Mouse (Mus musculus): ENCODE data around the gene Rgs7bp. TPM values are rescaled to one million over a fixed set of nuclear protein-coding genes. Genes with fewer than 3 reads are reported as not detected.

Gene Rgs7bp
- 13.5 and 15.2 TPM in 2 replicates for total RNA-seq (2014; rRNA removed)
- 3.3 and 7.8 TPM in 2 replicates for polyA plus RNA-seq (2015; fragmentation: Nextera tagmentation; extraction: Ambion mirVana)

DNA sequence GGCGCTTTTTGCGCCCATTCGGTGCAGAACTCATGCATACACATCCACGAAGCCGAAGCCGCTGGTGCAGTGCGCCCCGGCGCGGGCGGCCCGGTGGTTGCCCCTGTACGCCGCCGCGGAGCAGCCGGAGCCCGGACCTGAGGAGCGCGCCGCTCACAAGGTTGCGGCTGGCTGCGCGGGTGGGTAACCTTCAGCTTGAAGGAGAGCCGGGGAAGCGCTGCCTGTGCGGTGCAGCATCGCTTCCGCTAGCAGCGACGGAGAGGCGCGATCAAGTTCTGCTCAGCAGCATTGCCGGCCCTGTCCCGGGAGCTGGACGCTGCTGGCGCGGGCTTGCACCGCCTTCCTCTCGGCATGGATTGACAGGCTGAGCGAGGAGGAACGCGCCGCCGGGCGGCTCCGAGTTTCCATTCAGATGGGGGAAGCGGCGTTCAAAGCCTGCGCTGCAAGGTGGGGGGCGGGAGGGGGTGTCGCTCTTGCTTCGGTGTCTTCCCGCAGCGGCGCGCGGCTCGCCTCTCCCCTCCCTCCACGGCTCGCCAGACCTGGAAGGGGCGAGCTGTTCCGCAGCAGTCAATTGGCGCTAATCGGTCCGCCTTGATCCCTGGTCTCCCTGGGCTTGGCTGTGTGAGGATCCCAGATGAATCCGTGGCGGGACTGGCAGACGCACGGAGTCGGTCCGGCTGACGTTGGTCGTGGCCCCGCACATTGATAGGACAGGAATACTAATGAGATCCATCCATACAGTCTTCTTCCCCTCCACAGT lies at the start of gene Rgs7bp:
TSS of gene Rgs7bp (minus strand) at position 750 of the 760 bp plus-strand sequence.
- no peaks in the 10 kb centered on the region for H3K27me3 ChIP-seq (ENCODE audit: insufficient read depth, low read length)
- no peaks in the 10 kb centered on the region for H3K36me3 ChIP-seq (ENCODE audit: insufficient read depth)
- ATAC-seq = peak; percentile 87
- peak within 1 kb of the TSS; percentile 90 for H3K27ac ChIP-seq (ENCODE audit: low read depth, low read length)
- peak within 1 kb of the TSS; percentile 75 for H3K4me2 ChIP-seq (ENCODE audit: low read depth)
- peak within 1 kb of the TSS; percentile 82 for H3K4me3 ChIP-seq (ENCODE audit: low read depth, low read length)
- peaks cover 10% of the 10 kb centered on the region; the same call in 1 of the 2 replicates for H3K4me1 ChIP-seq (ENCODE audit: insufficient read depth)
- TF ChIP-seq CTCF (IDR thresholded peaks at IDR 0.05; ENCODE audit: low read depth) = peak; percentile 36; the same call in 1 of the 2 replicates
- H3K9me3 ChIP-seq (ENCODE audit: low read length) = no peaks in the 10 kb centered on the region
- under 1% methylated on average over 74 of the region's 75 CpGs for WGBS
- peak; percentile 85 for DNase-seq
- peak within 1 kb of the TSS; percentile 82 for H3K9ac ChIP-seq

DNA sequence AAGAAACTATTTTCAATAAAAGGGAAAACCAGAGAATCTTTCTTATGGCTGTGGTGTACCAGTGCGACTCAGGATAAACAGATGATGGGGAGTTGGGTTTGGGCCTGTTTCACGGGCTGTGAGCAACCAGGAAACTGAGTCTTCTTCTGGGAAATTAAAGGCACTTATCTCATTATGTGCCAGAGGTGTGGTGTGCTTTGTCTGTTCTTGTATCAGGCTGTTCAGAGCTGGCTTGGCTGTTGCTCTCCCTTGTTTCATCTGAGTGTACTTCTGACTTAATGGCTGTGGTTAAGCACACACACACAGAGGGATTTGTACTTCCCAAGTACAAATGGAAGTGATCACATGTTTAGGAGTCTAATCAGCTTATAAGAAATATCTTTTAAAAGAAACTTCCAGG lies 49.7 kb upstream of the Rgs7bp start:
- H3K36me3 ChIP-seq (ENCODE audit: insufficient read depth) = no peaks in the 10 kb centered on the region
- no peak overlapping the region for H3K9ac ChIP-seq
- H3K9me3 ChIP-seq (ENCODE audit: low read length) = no peaks in the 10 kb centered on the region
- 83% methylated on average over 2 of the region's 2 CpGs for WGBS
- no peak overlapping the region for H3K27ac ChIP-seq (ENCODE audit: low read depth, low read length)
- no peak overlapping the region for H3K4me2 ChIP-seq (ENCODE audit: low read depth)
- H3K4me1 ChIP-seq (ENCODE audit: insufficient read depth) = no peaks in the 10 kb centered on the region
- no peaks in the 10 kb centered on the region for H3K27me3 ChIP-seq (ENCODE audit: insufficient read depth, low read length)
- TF ChIP-seq CTCF (IDR thresholded peaks at IDR 0.05; ENCODE audit: low read depth) = no peak
- H3K4me3 ChIP-seq (ENCODE audit: low read depth, low read length) = no peak overlapping the region
- ATAC-seq (no peak), DNase-seq (no peak)

DNA sequence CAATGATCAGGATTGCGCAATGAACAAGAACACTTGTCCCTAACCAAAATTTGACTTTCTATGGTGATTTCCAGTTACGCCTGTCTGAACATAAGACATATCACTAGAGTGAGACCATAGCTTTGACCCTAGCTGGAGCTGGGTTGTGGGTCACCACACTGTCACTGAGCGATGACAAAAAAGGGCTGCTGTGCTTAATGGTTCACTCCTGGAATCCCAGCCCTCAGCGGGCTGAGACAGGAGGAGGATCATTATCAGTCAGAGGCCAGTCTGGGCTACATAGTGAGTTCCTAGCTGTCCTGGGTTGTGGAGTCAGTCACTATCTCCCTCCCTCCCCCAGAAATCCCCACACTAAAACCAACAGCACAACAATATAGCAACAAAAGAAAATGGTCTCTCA lies 46.0 kb upstream of the Rgs7bp start:
- no peak for ATAC-seq
- DNase-seq = no peak
- Histone ChIP-seq H3K27me3 (ENCODE audit: insufficient read depth, low read length) (no peaks in the 10 kb centered on the region), H3K27ac (ENCODE audit: low read depth, low read length) (no peak overlapping the region), H3K9ac (no peak overlapping the region), H3K9me3 (ENCODE audit: low read length) (no peaks in the 10 kb centered on the region), H3K4me1 (ENCODE audit: insufficient read depth) (no peaks in the 10 kb centered on the region), H3K36me3 (ENCODE audit: insufficient read depth) (no peaks in the 10 kb centered on the region), H3K4me2 (ENCODE audit: low read depth) (no peak overlapping the region), H3K4me3 (ENCODE audit: low read depth, low read length) (no peak overlapping the region)
- TF ChIP-seq CTCF (IDR thresholded peaks at IDR 0.05; ENCODE audit: low read depth) = no peak
- 92% methylated on average over 4 of the region's 4 CpGs for WGBS

DNA sequence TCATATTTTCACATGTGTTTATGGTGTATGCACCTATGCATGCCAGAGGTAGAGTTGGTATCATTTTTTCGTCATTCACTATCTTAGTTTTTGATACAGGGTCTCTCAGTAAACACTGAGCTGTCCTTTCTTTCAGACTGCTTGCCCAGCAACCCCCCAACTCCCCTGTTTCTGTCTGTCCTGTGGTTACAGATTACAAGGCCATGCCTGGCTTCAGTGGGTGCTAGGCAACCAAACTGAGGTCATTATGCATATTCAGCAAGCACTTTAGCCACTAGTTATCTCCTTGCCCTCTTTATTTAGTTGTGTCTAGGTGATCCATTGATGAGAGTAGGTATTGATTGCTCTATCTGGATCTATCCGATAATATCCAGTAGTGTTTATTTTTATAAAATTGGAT lies 41.6 kb upstream of the Rgs7bp start:
- Histone ChIP-seq H3K4me3 (ENCODE audit: low read depth, low read length) (no peak overlapping the region), H3K27ac (ENCODE audit: low read depth, low read length) (no peak overlapping the region), H3K4me2 (ENCODE audit: low read depth) (no peak overlapping the region), H3K9me3 (ENCODE audit: low read length) (no peaks in the 10 kb centered on the region), H3K36me3 (ENCODE audit: insufficient read depth) (no peaks in the 10 kb centered on the region), H3K4me1 (ENCODE audit: insufficient read depth) (no peaks in the 10 kb centered on the region), H3K9ac (no peak overlapping the region), H3K27me3 (ENCODE audit: insufficient read depth, low read length) (no peaks in the 10 kb centered on the region)
- ATAC-seq = no peak
- no peak for DNase-seq
- 86% methylated on average over 2 of the region's 2 CpGs for WGBS
- TF ChIP-seq CTCF (IDR thresholded peaks at IDR 0.05; ENCODE audit: low read depth) = no peak

DNA sequence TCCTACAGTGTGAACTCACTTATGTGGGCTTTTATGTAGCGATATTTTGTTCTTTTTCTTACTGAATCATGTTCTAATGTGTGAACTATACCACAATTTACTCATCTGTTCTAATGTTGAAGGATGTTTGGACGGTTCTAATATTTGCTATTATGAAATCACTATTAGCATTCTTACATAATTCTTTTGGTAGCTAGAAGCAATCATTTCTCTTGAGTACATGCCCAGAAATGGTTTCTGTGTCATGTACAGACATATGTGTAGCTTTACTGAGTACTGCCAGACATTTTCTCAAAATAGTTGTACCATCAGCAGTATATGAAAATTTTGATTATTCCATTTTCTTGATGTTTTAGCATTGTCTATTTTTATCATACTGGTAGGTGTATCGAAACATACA lies 34.5 kb upstream of the Rgs7bp start:
- no peak overlapping the region for H3K4me2 ChIP-seq (ENCODE audit: low read depth)
- H3K4me1 ChIP-seq (ENCODE audit: insufficient read depth) = no peaks in the 10 kb centered on the region
- no peaks in the 10 kb centered on the region for H3K36me3 ChIP-seq (ENCODE audit: insufficient read depth)
- no peak overlapping the region for H3K4me3 ChIP-seq (ENCODE audit: low read depth, low read length)
- DNase-seq (no peak), ATAC-seq (no peak)
- TF ChIP-seq CTCF (IDR thresholded peaks at IDR 0.05; ENCODE audit: low read depth) = no peak
- no peak overlapping the region for H3K9ac ChIP-seq
- H3K27ac ChIP-seq (ENCODE audit: low read depth, low read length) = no peak overlapping the region
- H3K9me3 ChIP-seq (ENCODE audit: low read length) = no peaks in the 10 kb centered on the region
- no peaks in the 10 kb centered on the region for H3K27me3 ChIP-seq (ENCODE audit: insufficient read depth, low read length)
- WGBS = 85% methylated on average over 3 of the region's 3 CpGs

DNA sequence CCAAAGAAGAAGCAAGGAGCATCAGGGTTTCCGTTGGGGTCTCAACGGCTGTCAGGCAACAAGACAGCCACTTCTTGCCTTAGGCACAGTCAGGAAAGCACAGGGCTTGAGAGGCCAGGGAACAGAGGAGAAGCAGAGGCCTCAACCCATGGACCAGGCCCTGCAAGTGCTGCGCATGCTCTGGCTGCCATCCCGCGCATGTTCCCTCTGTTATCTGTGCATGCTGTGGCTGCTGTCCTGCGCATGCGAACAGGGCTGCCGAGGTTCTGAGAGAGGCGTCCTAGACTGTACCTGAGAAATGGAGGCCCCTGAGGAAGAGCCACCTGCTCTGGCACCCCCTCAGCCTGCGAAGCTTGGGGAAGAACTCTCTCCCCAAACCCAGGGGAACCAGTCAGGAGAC lies 27.1 kb upstream of the Rgs7bp start, which contains the start of gene 4933425L06Rik:
TSS of gene 4933425L06Rik (plus strand) at position 261 of the 400 bp plus-strand sequence.
- Histone ChIP-seq H3K9me3 (ENCODE audit: low read length) (no peaks in the 10 kb centered on the region), H3K9ac (no peak within 1 kb of the TSS), H3K4me3 (ENCODE audit: low read depth, low read length) (no peak within 1 kb of the TSS), H3K27ac (ENCODE audit: low read depth, low read length) (no peak within 1 kb of the TSS), H3K4me1 (ENCODE audit: insufficient read depth) (no peaks in the 10 kb centered on the region), H3K36me3 (ENCODE audit: insufficient read depth) (no peaks in the 10 kb centered on the region), H3K27me3 (ENCODE audit: insufficient read depth, low read length) (no peaks in the 10 kb centered on the region), H3K4me2 (ENCODE audit: low read depth) (no peak within 1 kb of the TSS)
- DNase-seq (no peak), ATAC-seq (no peak)
- 93% methylated on average over 10 of the region's 10 CpGs for WGBS
- TF ChIP-seq CTCF (IDR thresholded peaks at IDR 0.05; ENCODE audit: low read depth) = no peak

Measured in forebrain, postnatal 0 days (tissue).